Mouse (Mus musculus) myocyte (in vitro differentiated cells): Measurements from ENCODE around the gene Slc6a11. TPM values are rescaled to one million over a fixed set of nuclear protein-coding genes. Genes with fewer than 3 reads are reported as not detected.

ENCODE experiments used
- H3K27me3 ChIP-seq: one replicate; pipeline ENCODE4 v1.6.1; 2011; ENCODE audit not compliant: control insufficient read depth, insufficient read depth, insufficient read length
- H3K36me3 ChIP-seq: one replicate; pipeline ENCODE4 v1.6.1; 2011; ENCODE audit not compliant: control insufficient read depth, insufficient read depth
- H3K4me2 ChIP-seq: one replicate; pipeline ENCODE4 v1.6.1; 2011; ENCODE audit warnings: low read depth, control low read depth
- H3K4me3 ChIP-seq: one replicate; pipeline ENCODE4 v1.5.1; 2011; ENCODE audit warnings: mild to moderate bottlenecking, control low read depth, moderate library complexity
- H3K79me2 ChIP-seq: one replicate; pipeline ENCODE4 v1.6.1; 2011; ENCODE audit not compliant: control insufficient read depth, insufficient read depth
- H3ac ChIP-seq: one replicate; pipeline ENCODE4 v1.6.1; 2011; ENCODE audit not compliant: control insufficient read depth, insufficient read length
- CEBPB ChIP-seq: IDR thresholded peaks from 2 replicates; pipeline ENCODE4 v1.6.1; 2011; ENCODE audit warnings: mild to moderate bottlenecking, moderate library complexity; ENCODE audit not compliant: poor library complexity, insufficient read depth, severe bottlenecking
- E2F4 ChIP-seq: IDR thresholded peaks from one replicate; pipeline ENCODE4 v1.6.1; 2011; ENCODE audit warnings: mild to moderate bottlenecking, control low read depth, moderate library complexity; ENCODE audit not compliant: insufficient read depth
- MAX ChIP-seq: IDR thresholded peaks from one replicate; pipeline ENCODE4 v1.6.1; 2011; ENCODE audit warnings: low read depth, mild to moderate bottlenecking, control low read depth
- MYOD1 ChIP-seq, 3 experiments: IDR thresholded peaks; one replicate each; pipeline ENCODE4 v1.6.1; 2011; ENCODE audit warnings: control low read depth in 2 of 3, low read depth in 2 of 3, mild to moderate bottlenecking in 2 of 3, moderate library complexity in 1 of 3; ENCODE audit not compliant: insufficient read length in 2 of 3, control insufficient read depth in 1 of 3
- MYOG ChIP-seq, 3 experiments: IDR thresholded peaks; one replicate each; pipeline ENCODE4 v1.6.1; 2011; ENCODE audit warnings: control low read depth in 2 of 3, low read depth in 2 of 3, mild to moderate bottlenecking in 2 of 3; ENCODE audit not compliant: insufficient read length in 2 of 3, control insufficient read depth in 1 of 3, insufficient read depth in 1 of 3
- POLR2A ChIP-seq: IDR thresholded peaks from one replicate; pipeline ENCODE4 v1.6.1; 2011; ENCODE audit warnings: low read depth, mild to moderate bottlenecking, control low read depth, moderate library complexity; ENCODE audit not compliant: insufficient read length
- POLR2AphosphoS2 ChIP-seq: IDR thresholded peaks from one replicate; pipeline ENCODE4 v1.6.1; 2011; ENCODE audit warnings: low read depth, control low read depth; ENCODE audit not compliant: insufficient read length
- REST ChIP-seq: IDR thresholded peaks from one replicate; pipeline ENCODE4 v1.6.1; 2011; ENCODE audit warnings: mild to moderate bottlenecking, control low read depth, moderate library complexity; ENCODE audit not compliant: insufficient read depth, insufficient read length
- SRF ChIP-seq: IDR thresholded peaks from one replicate; pipeline ENCODE4 v1.6.1; 2011; ENCODE audit warnings: low read depth; ENCODE audit not compliant: control insufficient read depth, insufficient read length
- TCF12 ChIP-seq: IDR thresholded peaks from one replicate; pipeline ENCODE4 v1.6.1; 2011; ENCODE audit warnings: mild to moderate bottlenecking, control low read depth; ENCODE audit not compliant: poor library complexity, insufficient read depth, severe bottlenecking
- TCF3 ChIP-seq: IDR thresholded peaks from one replicate; pipeline ENCODE4 v1.6.1; 2011; ENCODE audit warnings: low read depth, control low read depth; ENCODE audit not compliant: insufficient read length
- USF1 ChIP-seq: IDR thresholded peaks from one replicate; pipeline ENCODE4 v1.6.1; 2011; ENCODE audit warnings: low read depth, mild to moderate bottlenecking, control low read depth, moderate library complexity
- polyA plus RNA-seq: library from polyadenylated mRNA; unstranded; fragments of >200 nt; fragmentation: generic; extraction: Trizol; gene quantifications from one replicate; pipeline ENCODE4 v1.2.1, GENCODE M21; 2012; ENCODE audit warnings: missing spikeins

Slc6a11 gene
- polyA plus RNA-seq, 1 experiment = not detected

- Histone ChIP-seq H3K27me3 (peaks cover 62% of the 10 kb centered on the region), H3K4me3 (no peak overlapping the region), H3ac (no peak overlapping the region), H3K4me2 (no peak overlapping the region), H3K36me3 (no peaks in the 10 kb centered on the region), H3K79me2 (no peaks in the 10 kb centered on the region)
- TF ChIP-seq MAX (no peak), TCF12 (no peak), TCF3 (no peak), MYOG (IDR thresholded peaks at IDR 0.05; ENCODE audit: control insufficient read depth in 1 of 3, insufficient read depth in 1 of 3, insufficient read length in 2 of 3, low read depth in 2 of 3) (no peak), POLR2A (no peak), REST (no peak), SRF (no peak)
Measured at GRCm38 (mm10) chr6:114096574-114096973, 34.5 kb upstream of the Slc6a11 start.

GRCm38 (mm10) chr6:114101923-114102322 lies 29.1 kb upstream of the Slc6a11 start:
- Histone ChIP-seq H3ac (no peak overlapping the region), H3K4me2 (no peak overlapping the region), H3K36me3 (no peaks in the 10 kb centered on the region), H3K79me2 (no peaks in the 10 kb centered on the region), H3K27me3 (peaks cover 70% of the 10 kb centered on the region), H3K4me3 (no peak overlapping the region)
- TF ChIP-seq TCF3 = no peak
- no peak for TF ChIP-seq TCF12
- no peak for TF ChIP-seq MAX
- no peak for TF ChIP-seq USF1
- TF ChIP-seq E2F4 = no peak
- no peak for TF ChIP-seq REST
- no peak for TF ChIP-seq MYOG (IDR thresholded peaks at IDR 0.05; ENCODE audit: control insufficient read depth in 1 of 3, insufficient read depth in 1 of 3, insufficient read length in 2 of 3, low read depth in 2 of 3)
- no peak for TF ChIP-seq CEBPB
- TF ChIP-seq POLR2A = no peak
- no peak for TF ChIP-seq POLR2AphosphoS2
- no peak for TF ChIP-seq MYOD1 (IDR thresholded peaks at IDR 0.05; ENCODE audit: control insufficient read depth in 1 of 3, insufficient read length in 2 of 3, low read depth in 2 of 3)
- no peak for TF ChIP-seq SRF

- Histone ChIP-seq H3ac (no peak overlapping the region), H3K36me3 (no peaks in the 10 kb centered on the region), H3K4me3 (no peak overlapping the region), H3K27me3 (peaks cover 4% of the 10 kb centered on the region), H3K4me2 (no peak overlapping the region), H3K79me2 (no peaks in the 10 kb centered on the region)
- TF ChIP-seq POLR2A (no peak), CEBPB (no peak)
Measured at GRCm38 (mm10) chr6:114119507-114119906, 11.5 kb upstream of the Slc6a11 start.

GRCm38 (mm10) chr6:114125530-114125929 lies 5.5 kb upstream of the Slc6a11 start:
- Histone ChIP-seq H3K4me3 (no peak overlapping the region), H3K4me2 (no peak overlapping the region), H3K36me3 (no peaks in the 10 kb centered on the region), H3ac (no peak overlapping the region), H3K27me3 (peaks cover 18% of the 10 kb centered on the region), H3K79me2 (no peaks in the 10 kb centered on the region)
- TF ChIP-seq CEBPB (no peak), REST (peak; percentile 58)

- no peak overlapping the region for H3ac ChIP-seq
- H3K4me2 ChIP-seq = no peak overlapping the region
- no peak overlapping the region for H3K4me3 ChIP-seq
- H3K79me2 ChIP-seq = no peaks in the 10 kb centered on the region
- no peaks in the 10 kb centered on the region for H3K36me3 ChIP-seq
- TF ChIP-seq MAX (no peak), CEBPB (no peak), SRF (no peak), POLR2AphosphoS2 (no peak), TCF3 (no peak), USF1 (no peak), POLR2A (no peak)
- peaks cover 38% of the 10 kb centered on the region for H3K27me3 ChIP-seq
Measured at GRCm38 (mm10) chr6:114132472-114132871, 1.4 kb downstream of the Slc6a11 start.

- TF ChIP-seq POLR2AphosphoS2 (no peak), CEBPB (no peak), TCF3 (no peak), TCF12 (no peak), MYOG (IDR thresholded peaks at IDR 0.05; ENCODE audit: control insufficient read depth in 1 of 3, insufficient read depth in 1 of 3, insufficient read length in 2 of 3, low read depth in 2 of 3) (no peak), MAX (no peak), SRF (no peak), E2F4 (no peak), USF1 (no peak), REST (no peak), MYOD1 (IDR thresholded peaks at IDR 0.05; ENCODE audit: control insufficient read depth in 1 of 3, insufficient read length in 2 of 3, low read depth in 2 of 3) (no peak), POLR2A (no peak)
- Histone ChIP-seq H3K4me2 (no peak overlapping the region), H3K27me3 (peaks cover 38% of the 10 kb centered on the region), H3K36me3 (no peaks in the 10 kb centered on the region), H3ac (no peak overlapping the region), H3K79me2 (no peaks in the 10 kb centered on the region), H3K4me3 (no peak overlapping the region)
Measured at GRCm38 (mm10) chr6:114132916-114133315, 1.9 kb downstream of the Slc6a11 start.
